Mouse (Mus musculus): ENCODE measurements around the gene Acmsd. TPM values are rescaled to one million over a fixed set of nuclear protein-coding genes. Genes with fewer than 3 reads are reported as not detected.

Gene Acmsd
- polyA plus RNA-seq, 1 experiment from 2014 or later = not detected

- H3K27me3 ChIP-seq (replicated peaks; ENCODE audit: control insufficient read depth, insufficient read depth, low read length) = no peaks in the 10 kb centered on the region
- 69% methylated on average over 2 of the region's 2 CpGs for WGBS
- no peak overlapping the region for H3K9ac ChIP-seq (ENCODE audit: low read length)
These were observed 51.6 kb downstream of the Acmsd start for GRCm38 (mm10) chr1:127780849-127781248.

GRCm38 (mm10) chr1:127783862-127784261, 54.6 kb downstream of the Acmsd start:
- Histone ChIP-seq H3K36me3 (ENCODE audit: control insufficient read depth, insufficient read depth, low read length) (0 out of 2 replicates have a peak, but pooled peaks cover 3% of the 10 kb centered on the region), H3K9ac (ENCODE audit: low read length) (no peak overlapping the region), H3K4me1 (replicated peaks; ENCODE audit: control insufficient read depth, insufficient read depth, low read length) (peaks cover 14% of the 10 kb centered on the region; the same call in 1 of the 2 replicates), H3K4me2 (ENCODE audit: low read length) (no peak overlapping the region), H3K27ac (ENCODE audit: low read depth) (no peak overlapping the region), H3K4me3 (ENCODE audit: low read depth, low read length) (no peak overlapping the region), H3K9me3 (ENCODE audit: control insufficient read depth, low read length) (no peaks in the 10 kb centered on the region), H3K27me3 (replicated peaks; ENCODE audit: control insufficient read depth, insufficient read depth, low read length) (no peaks in the 10 kb centered on the region)
- DNase-seq (ENCODE audit: low spot score) (no peak), ATAC-seq (replicated peaks; ENCODE audit: low FRiP score, low TSS enrichment, low read depth) (no peak)

More at GRCm38 (mm10) chr1:127780849-127781248, 51.6 kb downstream of the Acmsd start:
- no peak for DNase-seq (ENCODE audit: low spot score)
- no peak for ATAC-seq (replicated peaks; ENCODE audit: low FRiP score, low TSS enrichment, low read depth)
- Histone ChIP-seq H3K4me1 (replicated peaks; ENCODE audit: control insufficient read depth, insufficient read depth, low read length) (peaks cover 18% of the 10 kb centered on the region; the same call in 1 of the 2 replicates), H3K4me2 (ENCODE audit: low read length) (no peak overlapping the region), H3K4me3 (ENCODE audit: low read depth, low read length) (no peak overlapping the region), H3K27ac (ENCODE audit: low read depth) (no peak overlapping the region), H3K9me3 (ENCODE audit: control insufficient read depth, low read length) (no peaks in the 10 kb centered on the region), H3K36me3 (ENCODE audit: control insufficient read depth, insufficient read depth, low read length) (0 out of 2 replicates have a peak, but pooled peaks cover 8% of the 10 kb centered on the region)

- WGBS = 51% methylated on average over 1 of the region's 1 CpGs
- Histone ChIP-seq H3K4me2 (ENCODE audit: low read length) (no peak overlapping the region), H3K27ac (ENCODE audit: low read depth) (no peak overlapping the region), H3K9me3 (ENCODE audit: control insufficient read depth, low read length) (no peaks in the 10 kb centered on the region), H3K27me3 (replicated peaks; ENCODE audit: control insufficient read depth, insufficient read depth, low read length) (no peaks in the 10 kb centered on the region), H3K36me3 (ENCODE audit: control insufficient read depth, insufficient read depth, low read length) (no peaks in the 10 kb centered on the region), H3K4me3 (ENCODE audit: low read depth, low read length) (no peak overlapping the region), H3K4me1 (replicated peaks; ENCODE audit: control insufficient read depth, insufficient read depth, low read length) (0 out of 2 replicates have a peak, but pooled peaks cover 3% of the 10 kb centered on the region), H3K9ac (ENCODE audit: low read length) (no peak overlapping the region)
- ATAC-seq (replicated peaks; ENCODE audit: low FRiP score, low TSS enrichment, low read depth) (no peak), DNase-seq (ENCODE audit: low spot score) (no peak)
These were observed 56.7 kb downstream of the Acmsd start for GRCm38 (mm10) chr1:127785882-127786281.

GRCm38 (mm10) chr1:127788943-127789342, 59.7 kb downstream of the Acmsd start:
- Histone ChIP-seq H3K27me3 (replicated peaks; ENCODE audit: control insufficient read depth, insufficient read depth, low read length) (no peaks in the 10 kb centered on the region), H3K9me3 (ENCODE audit: control insufficient read depth, low read length) (no peaks in the 10 kb centered on the region), H3K27ac (ENCODE audit: low read depth) (no peak overlapping the region), H3K4me2 (ENCODE audit: low read length) (no peak overlapping the region), H3K9ac (ENCODE audit: low read length) (no peak overlapping the region), H3K4me3 (ENCODE audit: low read depth, low read length) (no peak overlapping the region), H3K36me3 (ENCODE audit: control insufficient read depth, insufficient read depth, low read length) (peaks cover 23% of the 10 kb centered on the region), H3K4me1 (replicated peaks; ENCODE audit: control insufficient read depth, insufficient read depth, low read length) (0 out of 2 replicates have a peak, but pooled peaks cover 3% of the 10 kb centered on the region)
- no peak for ATAC-seq (replicated peaks; ENCODE audit: low FRiP score, low TSS enrichment, low read depth)
- no peak for DNase-seq (ENCODE audit: low spot score)
- 82% methylated on average over 6 of the region's 6 CpGs for WGBS

- Histone ChIP-seq H3K9ac (ENCODE audit: low read length) (no peak overlapping the region), H3K4me1 (replicated peaks; ENCODE audit: control insufficient read depth, insufficient read depth, low read length) (no peaks in the 10 kb centered on the region), H3K9me3 (ENCODE audit: control insufficient read depth, low read length) (no peaks in the 10 kb centered on the region), H3K4me2 (ENCODE audit: low read length) (no peak overlapping the region), H3K27me3 (replicated peaks; ENCODE audit: control insufficient read depth, insufficient read depth, low read length) (no peaks in the 10 kb centered on the region), H3K36me3 (ENCODE audit: control insufficient read depth, insufficient read depth, low read length) (peaks cover 41% of the 10 kb centered on the region), H3K4me3 (ENCODE audit: low read depth, low read length) (no peak overlapping the region), H3K27ac (ENCODE audit: low read depth) (no peak overlapping the region)
- no peak for ATAC-seq (replicated peaks; ENCODE audit: low FRiP score, low TSS enrichment, low read depth)
- no peak for DNase-seq (ENCODE audit: low spot score)
- WGBS = 92% methylated on average over 1 of the region's 1 CpGs
These were observed 64.2 kb downstream of the Acmsd start for GRCm38 (mm10) chr1:127793459-127793858.

GRCm38 (mm10) chr1:127795087-127795769, 66.0 kb downstream of the Acmsd start:
- H3K27me3 ChIP-seq (replicated peaks; ENCODE audit: control insufficient read depth, insufficient read depth, low read length) = no peaks in the 10 kb centered on the region
- H3K4me3 ChIP-seq (ENCODE audit: low read depth, low read length) = no peak overlapping the region
- H3K36me3 ChIP-seq (ENCODE audit: control insufficient read depth, insufficient read depth, low read length) = peaks cover 56% of the 10 kb centered on the region
- H3K4me1 ChIP-seq (replicated peaks; ENCODE audit: control insufficient read depth, insufficient read depth, low read length) = no peaks in the 10 kb centered on the region
- DNase-seq (ENCODE audit: low spot score) (no peak), ATAC-seq (replicated peaks; ENCODE audit: low FRiP score, low TSS enrichment, low read depth) (no peak)
- H3K9me3 ChIP-seq (ENCODE audit: control insufficient read depth, low read length) = no peaks in the 10 kb centered on the region
- 90% methylated on average over 6 of the region's 6 CpGs for WGBS
- no peak overlapping the region for H3K4me2 ChIP-seq (ENCODE audit: low read length)
- H3K9ac ChIP-seq (ENCODE audit: low read length) = no peak overlapping the region
- no peak overlapping the region for H3K27ac ChIP-seq (ENCODE audit: low read depth)

- no peaks in the 10 kb centered on the region for H3K9me3 ChIP-seq (ENCODE audit: control insufficient read depth, low read length)
- H3K4me3 ChIP-seq (ENCODE audit: low read depth, low read length) = no peak overlapping the region
- no peaks in the 10 kb centered on the region for H3K27me3 ChIP-seq (replicated peaks; ENCODE audit: control insufficient read depth, insufficient read depth, low read length)
- WGBS = 63% methylated on average over 4 of the region's 4 CpGs
- no peaks in the 10 kb centered on the region for H3K4me1 ChIP-seq (replicated peaks; ENCODE audit: control insufficient read depth, insufficient read depth, low read length)
- no peak overlapping the region for H3K27ac ChIP-seq (ENCODE audit: low read depth)
- ATAC-seq (replicated peaks; ENCODE audit: low FRiP score, low TSS enrichment, low read depth) (no peak), DNase-seq (ENCODE audit: low spot score) (no peak)
- no peak overlapping the region for H3K4me2 ChIP-seq (ENCODE audit: low read length)
- H3K36me3 ChIP-seq (ENCODE audit: control insufficient read depth, insufficient read depth, low read length) = peaks cover 65% of the 10 kb centered on the region
- H3K9ac ChIP-seq (ENCODE audit: low read length) = no peak overlapping the region
These were observed 67.1 kb downstream of the Acmsd start for GRCm38 (mm10) chr1:127796341-127796740.

- H3K27ac ChIP-seq (ENCODE audit: low read depth) = no peak overlapping the region
- H3K36me3 ChIP-seq (ENCODE audit: control insufficient read depth, insufficient read depth, low read length) = peaks cover 65% of the 10 kb centered on the region
- no peaks in the 10 kb centered on the region for H3K9me3 ChIP-seq (ENCODE audit: control insufficient read depth, low read length)
- no peak overlapping the region for H3K9ac ChIP-seq (ENCODE audit: low read length)
- H3K4me1 ChIP-seq (replicated peaks; ENCODE audit: control insufficient read depth, insufficient read depth, low read length) = no peaks in the 10 kb centered on the region
- H3K27me3 ChIP-seq (replicated peaks; ENCODE audit: control insufficient read depth, insufficient read depth, low read length) = no peaks in the 10 kb centered on the region
- H3K4me2 ChIP-seq (ENCODE audit: low read length) = no peak overlapping the region
- no peak overlapping the region for H3K4me3 ChIP-seq (ENCODE audit: low read depth, low read length)
- ATAC-seq (replicated peaks; ENCODE audit: low FRiP score, low TSS enrichment, low read depth) = no peak
- WGBS = 73% methylated on average over 1 of the region's 1 CpGs
- no peak for DNase-seq (ENCODE audit: low spot score)
These were observed 67.5 kb downstream of the Acmsd start for GRCm38 (mm10) chr1:127796752-127797151.

- no peaks in the 10 kb centered on the region for H3K27me3 ChIP-seq (replicated peaks; ENCODE audit: control insufficient read depth, insufficient read depth, low read length)
- 87% methylated on average over 8 of the region's 8 CpGs for WGBS
- peaks cover 74% of the 10 kb centered on the region for H3K36me3 ChIP-seq (ENCODE audit: control insufficient read depth, insufficient read depth, low read length)
- DNase-seq (ENCODE audit: low spot score) (no peak), ATAC-seq (replicated peaks; ENCODE audit: low FRiP score, low TSS enrichment, low read depth) (no peak)
- no peaks in the 10 kb centered on the region for H3K9me3 ChIP-seq (ENCODE audit: control insufficient read depth, low read length)
- no peaks in the 10 kb centered on the region for H3K4me1 ChIP-seq (replicated peaks; ENCODE audit: control insufficient read depth, insufficient read depth, low read length)
- no peak overlapping the region for H3K4me3 ChIP-seq (ENCODE audit: low read depth, low read length)
- no peak overlapping the region for H3K27ac ChIP-seq (ENCODE audit: low read depth)
- H3K9ac ChIP-seq (ENCODE audit: low read length) = no peak overlapping the region
- H3K4me2 ChIP-seq (ENCODE audit: low read length) = no peak overlapping the region
These were observed 73.7 kb downstream of the Acmsd start for GRCm38 (mm10) chr1:127802916-127803315.
